Mouse (Mus musculus) neural tube, postnatal 0 days (tissue): ENCODE results near the gene Olfr1416. TPM values are rescaled to one million over a fixed set of nuclear protein-coding genes. Genes with fewer than 3 reads are reported as not detected.

Source experiments
- microRNA-seq: library from miRNA; unstranded; fragments of <30 nt; microRNA quantifications from one replicate; pipeline ENCODE4, GENCODE M21; 2016
- polyA plus RNA-seq: library from polyadenylated mRNA; unstranded; fragments of >200 nt; fragmentation: Nextera tagmentation; extraction: Ambion mirVana; gene quantifications from 2 replicates; pipeline ENCODE4 v1.2.1, GENCODE M21; 2015

The Olfr1416 gene
- polyA plus RNA-seq: not detected in 2 replicates

DNA sequence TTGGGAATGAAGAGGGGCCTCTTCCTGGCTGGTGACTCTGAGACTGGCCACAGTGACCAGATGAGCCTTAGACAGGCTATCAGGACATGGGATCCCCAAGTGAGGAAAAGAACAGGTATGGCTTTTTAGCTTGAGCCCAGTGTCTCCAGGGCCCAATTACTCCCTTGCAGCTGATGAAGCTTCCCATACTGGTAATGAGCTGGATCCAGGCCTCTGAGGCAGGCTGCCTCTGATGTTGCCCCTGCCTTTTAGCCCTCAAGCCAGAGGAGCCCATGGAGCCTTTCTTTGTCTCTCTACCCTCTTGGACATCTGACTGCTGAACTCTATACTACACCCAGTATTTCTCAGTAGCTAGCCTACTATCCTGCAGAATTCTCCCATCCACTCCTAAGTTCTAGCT lies at the start of gene Olfr1416:
TSS of gene Olfr1416 (minus strand) at position 101 of the 400 bp plus-strand sequence.

DNA sequence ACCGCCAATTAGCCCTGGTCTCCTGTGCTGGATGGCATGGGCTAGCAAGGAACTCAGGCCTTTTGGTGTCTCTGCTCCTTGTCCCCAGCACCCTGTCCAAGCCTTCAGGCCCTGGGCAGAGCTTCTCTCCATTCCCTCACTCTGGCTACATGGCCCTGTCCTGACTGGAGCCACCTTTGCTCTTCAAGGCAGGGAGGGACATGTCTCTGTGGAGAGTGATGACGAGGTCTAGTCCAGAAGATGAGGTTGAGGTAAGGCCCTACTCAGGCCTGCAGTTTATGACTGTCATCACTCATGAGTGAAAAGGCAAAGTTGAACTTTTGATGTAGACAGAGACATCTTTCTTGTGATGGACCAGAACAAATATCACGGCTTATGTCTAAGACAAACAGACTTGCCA lies 33.6 kb upstream of the Olfr1416 start, which contains the start of gene Olfr1414:
TSS of gene Olfr1414 (minus strand) at position 101 of the 400 bp plus-strand sequence.

DNA sequence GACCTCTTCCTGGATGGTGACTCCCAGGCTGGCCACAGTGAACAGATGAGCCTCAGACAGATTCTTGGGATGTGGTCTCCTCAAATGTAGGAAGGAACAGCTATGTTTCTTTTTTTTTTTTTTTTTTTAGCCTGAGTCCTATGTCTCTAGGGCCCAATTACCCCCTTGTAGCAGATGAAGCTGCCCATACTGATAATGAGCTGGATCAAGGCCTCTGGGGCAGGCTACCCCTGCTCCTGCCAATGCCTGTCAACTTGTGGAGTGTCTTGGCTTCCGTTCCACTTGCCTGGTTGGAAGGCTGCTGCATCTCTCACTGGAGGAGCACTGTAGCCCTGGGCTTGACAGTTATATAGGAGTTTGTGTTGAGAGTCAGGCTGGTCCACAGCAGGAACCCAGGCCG lies 11.1 kb upstream of the Olfr1416 start, which contains the start of gene Olfr1415:
TSS of gene Olfr1415 (minus strand) at position 101 of the 400 bp plus-strand sequence.

DNA sequence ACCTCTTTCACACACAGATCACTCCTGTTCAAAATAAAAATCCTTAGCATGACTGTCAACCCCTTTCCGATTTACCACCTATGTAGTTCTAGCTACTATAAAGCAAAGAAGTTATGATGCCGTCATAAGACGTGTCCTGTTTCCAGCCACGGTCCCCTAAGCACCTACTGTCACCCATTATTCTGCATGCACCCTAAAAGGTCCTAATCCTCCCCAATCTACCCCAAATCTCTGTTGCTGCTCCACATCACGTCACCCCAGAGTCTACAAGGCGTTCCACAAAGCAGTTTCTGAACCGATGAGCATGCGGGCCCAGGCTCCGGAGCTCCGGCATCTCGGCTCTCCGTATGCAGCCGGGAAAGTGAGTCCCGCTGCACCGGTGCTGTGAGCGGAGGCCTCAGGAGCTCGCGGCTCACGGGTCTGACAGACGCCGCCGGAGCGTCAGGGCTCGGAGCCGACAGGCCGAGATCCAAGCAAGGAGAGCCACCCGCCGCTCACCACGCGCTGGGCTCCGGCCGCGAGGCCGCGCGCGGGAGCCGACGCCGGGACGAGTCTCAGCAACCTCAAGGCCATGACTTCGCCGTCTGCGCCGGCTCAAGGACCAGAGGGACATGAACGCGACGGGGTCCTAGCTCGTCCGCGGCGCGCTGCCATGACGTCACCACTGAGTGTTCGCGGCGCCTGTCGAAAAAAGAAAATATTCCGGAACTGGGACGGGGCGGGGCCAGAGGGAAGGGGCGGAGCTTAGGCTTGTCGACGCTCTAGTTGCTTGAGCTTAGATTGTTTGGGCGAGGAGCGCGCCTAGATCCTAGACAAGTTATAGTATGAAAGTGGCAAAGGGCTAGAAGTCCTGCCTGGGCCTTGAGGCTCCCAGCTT lies 11.5 kb downstream of the Olfr1416 start, which contains the start of gene Ndufa10:
TSS of gene Ndufa10 (minus strand) at position 696 of the 877 bp plus-strand sequence.

Small RNAs within 50 kb of the gene (microRNA-seq; reads per million reads assigned to microRNA genes)
- gene Mir6900: 4.1 reads per million, percentile 6 among the genes with 10 or more reads in this experiment

Other genes starting within 250 kb of the Olfr1416 start
- gene Ndufa10, start 11.3 kb downstream of the Olfr1416 start, polyA plus RNA-seq: 386 and 399 TPM in 2 replicates
- gene Olfr1415, start 11.0 kb upstream of the Olfr1416 start, polyA plus RNA-seq: not detected in 2 replicates
- gene Olfr1414, start 33.5 kb upstream of the Olfr1416 start, polyA plus RNA-seq: not detected in 2 replicates
- not detected in 2 replicates for gene Olfr1413, start 86.2 kb upstream of the Olfr1416 start, polyA plus RNA-seq
- not detected in 2 replicates for gene Olfr1412, start 100.7 kb upstream of the Olfr1416 start, polyA plus RNA-seq
- not detected in 2 replicates for gene Olfr1411, start 109.3 kb upstream of the Olfr1416 start, polyA plus RNA-seq
- gene Olfr1410, start 120.7 kb upstream of the Olfr1416 start, polyA plus RNA-seq: not detected in 2 replicates
- gene Olfr12, start 132.7 kb upstream of the Olfr1416 start, polyA plus RNA-seq: not detected in 2 replicates
- gene Cops9, start 156.9 kb upstream of the Olfr1416 start, polyA plus RNA-seq: 711 and 736 TPM in 2 replicates
- gene Otos, start 163.7 kb upstream of the Olfr1416 start, polyA plus RNA-seq: 0.68 and 0.70 TPM in 2 replicates